ENCODE assay signal across 21 mouse cellular contexts in genomic region chr9:92621878-92622282, GRCm38 (mm10).
DNase-seq lines count a peak whose midpoint lies in the region; ATAC-seq and TF ChIP-seq lines count a peak whose summit lies in the region.
"Had no signal": no experiment of that assay in that cellular context is flagged by ENCODE, and none has a peak within 500 bp of the region (broad histone marks: within the 10 kb centered on the region; RNA-seq: fewer than 3 reads in every experiment).

No protein-coding gene starts in this region.

- peak; percentile 52; the same call in 1 of the 2 replicates for ATAC-seq in lung, postnatal 0 days
- ATAC-seq: forebrain, embryonic 16.5 days; midbrain, embryonic 16.5 days had no signal

- TF ChIP-seq POLR2A in CH12.LX (IDR thresholded peaks at IDR 0.05; ENCODE audit: low read depth, low read length), result no peak

- H3K4me1 ChIP-seq in lung, postnatal 0 days (ENCODE audit: insufficient read depth, low read depth, low read length), result no peaks in the 10 kb centered on the region
- peaks cover 5 to 27% of the 10 kb centered on the region in 2 experiments for H3K4me1 ChIP-seq in CH12.LX (ENCODE audit: control insufficient read depth in 1 of 2, insufficient read depth in 2 of 2)
- H3K4me1 ChIP-seq: hindbrain, embryonic 15.5 days; limb, embryonic 15.5 days; lung, embryonic 15.5 days; midbrain, embryonic 10.5 days had no signal

- no peaks in the 10 kb centered on the region for H3K36me3 ChIP-seq in lung, postnatal 0 days (ENCODE audit: insufficient read depth, low read length)
- no peaks in the 10 kb centered on the region for H3K36me3 ChIP-seq in CH12.LX (replicated peaks in 1 of 2; ENCODE audit: control insufficient read depth in 1 of 2, insufficient read depth in 1 of 2, low read length in 1 of 2)
- H3K36me3 ChIP-seq: G1E; heart, embryonic 12.5 days; hindbrain, embryonic 15.5 days; limb, embryonic 15.5 days; lung, embryonic 15.5 days; midbrain, embryonic 10.5 days had no signal

- no peaks in the 10 kb centered on the region for H3K27me3 ChIP-seq in lung, postnatal 0 days (replicated peaks; ENCODE audit: insufficient read depth, low read length)
- no peaks in the 10 kb centered on the region for H3K27me3 ChIP-seq in CH12.LX (replicated peaks)
- H3K27me3 ChIP-seq: heart, embryonic 12.5 days; hindbrain, embryonic 15.5 days; limb, embryonic 15.5 days; lung, embryonic 15.5 days had no signal

- peak; percentile 24 for DNase-seq in lung, postnatal 0 days (ENCODE audit: low spot score)
- DNase-seq in lung, adult 18-20 months, result no peak
- peak; percentile 92 for DNase-seq in CH12.LX (ENCODE audit: extremely low read depth)
- DNase-seq in brain, adult 2 months (ENCODE audit: low read depth, low spot score), result peak; percentile 24
- DNase-seq in left cerebral cortex, adult 2 months (ENCODE audit: extremely low spot score in 1 of 2, low spot score in 2 of 2), result no peak
- no peak for DNase-seq in layer of hippocampus, adult 9-11 months
- no peak for DNase-seq in thymus, postnatal 36 days
- DNase-seq: adrenal gland, postnatal 25 days; cerebellum, adult 9-10 months; gastrocnemius, postnatal 10 days; kidney, adult 2 months had no signal

- TF ChIP-seq CTCF in lung, postnatal 0 days (IDR thresholded peaks at IDR 0.05), result no peak
- TF ChIP-seq CTCF in CH12.LX (conservative IDR thresholded peaks at IDR 0.05 in 1 of 2, IDR thresholded peaks at IDR 0.05 in 1 of 2; ENCODE audit: low read depth in 2 of 2, low read length in 2 of 2), result no peak
- no peak for TF ChIP-seq CTCF in left cerebral cortex, adult 2 months (IDR thresholded peaks at IDR 0.05)

- no peak overlapping the region for H3K27ac ChIP-seq in lung, postnatal 0 days (ENCODE audit: low read length)
- no peak overlapping the region for H3K27ac ChIP-seq in CH12.LX (ENCODE audit: insufficient read depth, low read depth)
- no peak overlapping the region for H3K27ac ChIP-seq in left cerebral cortex, adult 2 months
- H3K27ac ChIP-seq: hindbrain, embryonic 15.5 days; kidney, postnatal 0 days; limb, embryonic 15.5 days; liver, embryonic 14.5 days; lung, embryonic 15.5 days; midbrain, embryonic 10.5 days had no signal

- H3K9ac ChIP-seq in lung, postnatal 0 days (replicated peaks; ENCODE audit: low read depth), result no peak overlapping the region
- 0 out of 2 replicates have a peak overlapping the region, but pooled peaks have one; percentile 23 for H3K9ac ChIP-seq in CH12.LX (ENCODE audit: insufficient read depth, low read depth)
- H3K9ac ChIP-seq: heart, embryonic 12.5 days; hindbrain, embryonic 15.5 days; limb, embryonic 15.5 days; liver, embryonic 14.5 days; lung, embryonic 15.5 days had no signal

- intact Hi-C loops in left cerebral cortex, adult 2 months (cut with DNase I), result no loop called here

- H3K4me3 ChIP-seq in lung, postnatal 0 days (ENCODE audit: low read depth, low read length), result no peak overlapping the region
- no peak overlapping the region for H3K4me3 ChIP-seq in CH12.LX (replicated peaks in 1 of 3; ENCODE audit: low read depth in 2 of 3, low read length in 2 of 3, poor library complexity in 1 of 3)
- no peak overlapping the region for H3K4me3 ChIP-seq in left cerebral cortex, adult 2 months
- H3K4me3 ChIP-seq: heart, embryonic 12.5 days; hindbrain, embryonic 15.5 days; limb, embryonic 15.5 days; lung, embryonic 15.5 days; midbrain, embryonic 10.5 days had no signal

- TF ChIP-seq RAD21 in CH12.LX (IDR thresholded peaks at IDR 0.05; ENCODE audit: low read depth, low read length), result no peak; the same call in none of the 2 replicates

- H3K9me3 ChIP-seq in lung, postnatal 0 days (ENCODE audit: low read length), result no peaks in the 10 kb centered on the region
- no peaks in the 10 kb centered on the region for H3K9me3 ChIP-seq in CH12.LX (replicated peaks; ENCODE audit: low read length)
- H3K9me3 ChIP-seq: G1E; limb, embryonic 15.5 days; lung, embryonic 15.5 days; midbrain, embryonic 10.5 days had no signal

- TF ChIP-seq EP300 in lung, postnatal 0 days (IDR thresholded peaks at IDR 0.05), result no peak
- peak; percentile 100 for TF ChIP-seq EP300 in CH12.LX (IDR thresholded peaks at IDR 0.05; ENCODE audit: low read length)

- in situ Hi-C loops in CH12.LX (cut with MboI; ENCODE audit: low pct_ligation_motif_present, low pct_unique_long_range_greater_than_20kb, low sequenced_read_pairs), result loop anchor here (25.0 kb wide), 2 partner anchors 410 to 485 kb away; no protein-coding TSS in a partner anchor

- WGBS in lung, postnatal 0 days, result 52% methylated on average over 2 of the region's 2 CpGs

- dilution Hi-C loops in CH12.LX (cut with MboI; ENCODE audit: extremely low pct_ligation_motif_present, extremely low pct_unique_long_range_greater_than_20kb, low sequenced_read_pairs), result no loop called here

- H3K4me2 ChIP-seq in lung, postnatal 0 days (replicated peaks; ENCODE audit: low read depth, low read length), result no peak overlapping the region
- peak overlapping the region; percentile 79 for H3K4me2 ChIP-seq in CH12.LX (ENCODE audit: insufficient read depth, low read depth, poor library complexity, severe bottlenecking)
- H3K4me2 ChIP-seq: heart, embryonic 12.5 days; hindbrain, embryonic 15.5 days; limb, embryonic 15.5 days; lung, embryonic 15.5 days had no signal

- H3K79me2 ChIP-seq in CH12.LX (replicated peaks; ENCODE audit: control insufficient read depth, extremely low read depth, insufficient read depth, poor library complexity, severe bottlenecking), result no peaks in the 10 kb centered on the region

TF ChIP-seq in CH12.LX, 34 proteins besides CTCF, POLR2A, EP300 and RAD21:
- TF ChIP-seq HCFC1 (IDR thresholded peaks at IDR 0.05; ENCODE audit: low read depth, low read length) (no peak), MAFK (IDR thresholded peaks at IDR 0.05; ENCODE audit: insufficient replicate concordance, low read length) (peak; percentile 59; the same call in 1 of the 2 replicates), MXI1 (IDR thresholded peaks at IDR 0.05; ENCODE audit: low read depth, low read length) (no peak), JUN (IDR thresholded peaks at IDR 0.05; ENCODE audit: insufficient read depth, low read depth, low read length) (peak; percentile 91), IRF4 (IDR thresholded peaks at IDR 0.05; ENCODE audit: low read depth, low read length) (peak; percentile 96), MEF2A (IDR thresholded peaks at IDR 0.05; ENCODE audit: borderline replicate concordance, low read depth, low read length) (peak; percentile 100), USF2 (conservative IDR thresholded peaks at IDR 0.05; ENCODE audit: low read depth, low read length) (no peak), RCOR1 (conservative IDR thresholded peaks at IDR 0.05; ENCODE audit: low read depth, low read length) (peak; percentile 83; the same call in 1 of the 2 replicates), JUND (conservative IDR thresholded peaks at IDR 0.05; ENCODE audit: low read depth, low read length) (peak; percentile 95), ZNF384 (IDR thresholded peaks at IDR 0.05; ENCODE audit: low read depth, low read length) (peak; percentile 69), MAX (IDR thresholded peaks at IDR 0.05; ENCODE audit: low read length) (0 out of 2 replicates have a peak, but pooled peaks have one; percentile 43), ETS1 (conservative IDR thresholded peaks at IDR 0.05; ENCODE audit: low read depth, low read length) (peak; percentile 99), CHD2 (IDR thresholded peaks at IDR 0.05; ENCODE audit: low read length) (peak; percentile 78), MAZ (IDR thresholded peaks at IDR 0.05; ENCODE audit: low read depth, low read length) (0 out of 2 replicates have a peak, but pooled peaks have one; percentile 32), BHLHE40 (IDR thresholded peaks at IDR 0.05; ENCODE audit: low read depth, low read length) (peak; percentile 88), MYC (IDR thresholded peaks at IDR 0.05; ENCODE audit: low read depth, low read length) (no peak; the same call in 1 of the 2 replicates), ELF1 (IDR thresholded peaks at IDR 0.05; ENCODE audit: low read depth, low read length) (no peak), SIN3A (IDR thresholded peaks at IDR 0.05; ENCODE audit: low read length) (peak; percentile 80), TCF12 (IDR thresholded peaks at IDR 0.05; ENCODE audit: low read depth, low read length) (peak; percentile 99)

Comparison
In these comparisons a context has a peak if more than half of its experiments do, and no peak if none do; other contexts are left out.
1. DNase-seq: peak in lung, postnatal 0 days (single experiment), CH12.LX (single experiment) and brain, adult 2 months (single experiment); none in lung, adult 18-20 months (0 of 2), left cerebral cortex, adult 2 months (0 of 2), layer of hippocampus, adult 9-11 months (single experiment) and thymus, postnatal 36 days (0 of 2).